Mouse (Mus musculus): ENCODE results near the gene Masp1.

Masp1 gene

DNA sequence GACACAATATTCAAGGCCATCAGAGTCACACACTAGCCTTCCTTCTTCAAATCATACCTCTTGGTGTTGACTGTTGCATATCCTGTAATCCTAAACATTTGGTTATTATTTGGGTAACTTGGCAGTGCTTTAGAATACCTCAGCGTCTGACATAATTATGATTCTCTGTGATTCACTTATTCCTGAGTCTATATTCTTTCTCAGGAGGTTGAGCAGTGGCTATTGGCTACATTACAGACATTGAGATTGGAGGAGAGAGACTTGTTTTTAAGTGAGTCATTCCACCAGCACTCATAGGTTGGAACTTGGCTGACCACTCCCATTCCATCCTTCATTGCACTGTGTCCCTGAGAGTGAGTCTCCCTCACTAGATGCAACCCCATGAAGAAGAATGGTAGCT lies 7.2 kb downstream of the Masp1 start:
- no peak for DNase-seq (ENCODE audit: low read depth, low spot score)

DNA sequence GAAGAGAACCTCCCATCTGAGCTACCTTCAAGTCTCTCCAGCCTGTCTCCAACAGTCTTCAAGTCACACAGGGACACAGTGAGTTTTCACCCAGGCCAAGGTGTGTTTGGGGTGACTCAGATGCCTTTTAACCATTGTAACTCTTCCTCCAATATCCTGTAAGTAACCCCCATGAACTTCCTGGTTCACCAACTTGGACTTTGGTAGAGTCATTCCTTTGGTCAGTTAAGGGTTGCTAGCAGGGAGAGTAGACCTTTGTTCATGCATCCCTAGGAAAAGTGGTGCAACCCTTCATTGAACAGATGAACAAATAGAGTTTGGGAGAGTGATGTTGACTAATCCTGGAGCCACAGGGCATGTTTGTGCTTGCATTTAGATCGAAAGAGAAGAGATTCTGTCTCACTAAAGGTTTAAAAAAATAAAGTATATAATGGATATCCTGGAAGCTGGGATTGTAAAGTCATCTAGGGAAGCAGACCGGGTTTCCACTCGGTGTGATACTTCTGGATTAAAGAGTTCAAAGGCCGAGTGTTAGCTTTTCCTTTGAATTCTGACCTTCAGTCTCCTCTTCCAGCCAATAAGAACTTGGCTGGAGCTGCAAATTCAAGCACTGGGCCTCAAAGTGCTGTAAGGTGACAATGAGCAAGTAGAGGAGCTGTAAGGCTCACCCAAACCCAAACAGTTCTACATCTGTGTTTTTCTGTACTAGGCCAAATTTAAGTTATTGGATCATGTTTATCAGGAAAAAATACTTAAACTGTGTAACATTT lies 9.3 kb downstream of the Masp1 start:
- DNase-seq (ENCODE audit: low read depth, low spot score): no peak

DNA sequence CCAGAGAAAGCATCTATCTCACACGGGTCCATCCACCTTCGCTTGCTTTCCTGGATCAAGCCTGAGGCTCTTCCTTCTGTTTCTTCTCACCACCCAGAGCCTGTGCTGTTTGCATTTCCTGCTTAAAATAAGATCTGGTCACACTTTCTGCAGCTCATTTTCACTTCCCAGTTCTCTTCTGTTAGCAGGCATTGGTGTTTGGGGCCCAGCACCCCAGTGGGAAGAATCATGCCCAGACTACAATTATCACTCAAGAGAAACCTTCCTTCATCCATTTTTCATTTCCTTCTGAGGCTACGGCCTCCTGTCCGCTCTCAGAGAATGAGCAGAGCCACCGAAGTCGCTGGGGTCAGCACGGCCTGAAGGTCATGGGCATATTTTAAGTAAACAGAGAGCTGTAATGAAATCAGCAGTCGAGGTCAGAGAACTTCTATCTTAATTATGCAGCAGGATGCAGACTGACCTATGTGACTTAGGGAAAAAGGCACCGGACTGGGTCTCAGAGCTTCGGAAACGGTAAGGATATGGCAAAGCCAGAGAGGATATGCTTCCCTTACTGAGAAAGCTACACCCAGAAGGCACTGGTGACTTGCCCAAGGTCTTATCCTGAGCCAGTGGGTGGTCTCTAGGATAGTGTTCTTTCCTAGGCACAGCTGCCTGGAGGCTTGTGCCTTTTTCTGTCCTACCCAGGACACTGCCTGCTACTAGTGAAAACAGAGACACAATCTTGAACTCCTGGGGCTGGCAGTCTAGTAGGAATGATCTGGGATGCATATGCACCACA lies 14.5 kb downstream of the Masp1 start:
- no peak for DNase-seq (ENCODE audit: low read depth, low spot score)

DNA sequence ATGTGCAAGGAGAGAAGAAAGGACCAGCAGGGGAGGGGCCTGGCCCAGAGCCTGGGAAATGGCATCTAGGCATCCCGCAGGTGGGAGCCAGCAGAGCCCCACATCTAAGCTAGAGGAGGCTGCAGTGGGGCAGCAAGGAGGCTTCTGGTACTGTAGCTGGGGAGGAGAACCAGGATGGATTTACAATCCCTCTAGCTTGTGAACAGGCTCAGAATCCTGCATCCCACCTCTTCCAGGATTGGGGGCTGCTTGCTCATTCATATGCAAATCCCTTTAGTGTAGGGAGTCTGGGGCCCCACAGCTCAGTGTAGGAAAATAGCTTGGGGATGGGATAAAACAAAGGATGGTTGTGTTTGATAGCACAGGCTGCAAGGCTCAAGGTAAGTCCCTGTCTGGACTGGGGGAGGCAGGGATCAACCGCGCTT lies 16.3 kb downstream of the Masp1 start:
- no peak for DNase-seq (ENCODE audit: low read depth, low spot score)

DNA sequence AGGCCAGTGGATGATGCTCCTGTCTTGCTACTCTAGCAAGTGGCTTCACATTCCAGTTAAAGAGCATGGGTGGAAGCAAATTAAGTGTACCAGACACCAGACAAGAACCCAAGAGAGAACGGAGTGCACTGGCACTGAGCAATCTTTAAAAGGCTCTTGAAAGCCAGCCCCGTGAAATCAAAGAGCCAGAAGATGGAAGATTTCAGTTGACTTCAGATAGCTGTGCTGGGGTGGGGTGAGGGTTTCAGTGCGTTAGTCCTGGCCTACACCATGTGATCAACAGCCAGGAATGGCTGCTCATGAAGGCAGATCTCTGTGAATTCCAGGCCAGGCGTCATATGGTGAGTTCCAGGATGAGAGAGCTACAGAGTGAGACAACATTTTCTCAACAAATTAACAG lies 17.3 kb downstream of the Masp1 start:
- DNase-seq (ENCODE audit: low read depth, low spot score): no peak

DNA sequence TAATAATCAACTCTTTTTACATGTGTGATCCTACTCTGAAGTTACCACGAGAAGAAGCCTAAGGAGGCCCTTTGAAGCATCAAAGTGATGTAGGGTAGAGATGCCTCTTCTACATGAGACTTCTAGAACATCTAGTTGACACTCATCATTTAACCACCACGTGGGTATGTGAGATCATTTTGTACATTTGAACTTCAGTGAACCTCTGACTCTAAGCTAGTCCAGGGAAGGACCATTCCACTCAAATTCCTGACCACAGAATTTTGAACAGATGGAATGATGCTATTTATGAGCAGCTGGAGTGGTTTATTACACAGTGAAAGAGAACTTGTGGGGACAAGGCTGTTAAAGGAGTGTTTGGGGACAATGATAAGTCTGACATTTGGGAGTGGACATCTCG lies 18.1 kb downstream of the Masp1 start:
- DNase-seq (ENCODE audit: low read depth, low spot score): no peak

DNA sequence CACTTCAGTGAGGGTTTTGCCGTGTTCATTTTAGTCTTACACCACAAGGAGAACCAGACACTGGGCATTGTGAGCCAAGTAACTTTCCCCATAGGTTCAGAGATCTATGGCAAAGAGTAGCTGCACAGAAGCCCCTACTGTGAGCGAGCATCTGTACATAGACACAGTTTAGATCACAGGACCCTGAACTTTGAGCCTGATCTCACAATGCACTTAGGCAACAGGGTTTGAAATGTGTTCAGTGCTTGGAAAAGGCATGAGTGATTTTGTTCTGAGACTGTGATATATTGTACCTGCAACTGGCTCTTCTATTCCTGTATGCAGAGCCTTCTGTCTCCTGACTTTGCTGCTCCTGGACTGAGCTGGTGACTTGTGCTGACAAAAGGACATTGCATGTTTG lies 19.3 kb downstream of the Masp1 start:
- DNase-seq (ENCODE audit: low read depth, low spot score): no peak

DNA sequence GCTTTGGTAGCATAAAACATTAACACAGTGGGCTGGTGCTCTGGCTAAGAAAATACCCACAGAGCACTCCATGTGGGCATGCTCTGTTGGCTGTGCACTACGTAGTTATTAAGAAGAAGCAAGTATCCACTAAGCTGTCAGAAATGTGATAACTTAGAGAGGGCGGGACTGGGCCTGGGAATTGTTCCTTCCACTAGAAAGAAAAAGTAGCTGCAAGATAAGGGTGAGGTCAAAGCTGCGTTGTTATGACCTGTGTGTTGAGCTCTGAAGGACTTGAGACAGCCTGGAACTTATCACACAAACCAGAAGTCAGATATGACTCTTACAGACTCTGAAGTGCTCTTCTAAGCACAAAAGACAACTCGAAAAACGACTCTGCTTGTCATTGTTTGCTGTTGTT lies 20.1 kb downstream of the Masp1 start:
- DNase-seq (ENCODE audit: low read depth, low spot score): no peak

DNA sequence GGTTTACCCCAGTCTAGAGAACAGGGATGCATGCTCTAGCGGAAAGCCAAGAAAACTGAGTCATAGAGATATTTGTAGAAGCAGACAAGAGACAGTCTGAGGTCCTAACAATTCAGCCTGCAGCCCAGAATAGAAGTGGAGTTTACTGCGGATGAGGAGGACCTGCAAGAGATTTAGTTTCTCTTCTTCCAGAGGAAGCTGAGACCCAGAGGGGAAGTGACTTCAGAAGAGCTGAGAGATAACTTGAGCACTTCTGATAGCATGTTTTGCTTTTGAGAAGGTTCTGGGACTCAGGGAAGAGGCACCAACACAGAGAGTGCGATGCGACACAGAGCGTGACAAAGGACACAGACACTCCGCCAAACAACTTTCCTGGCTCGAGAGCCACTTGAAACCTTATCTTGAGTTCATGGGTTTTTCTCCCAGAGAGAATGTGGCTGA lies 21.9 kb downstream of the Masp1 start:
- DNase-seq (ENCODE audit: low read depth, low spot score): no peak

DNA sequence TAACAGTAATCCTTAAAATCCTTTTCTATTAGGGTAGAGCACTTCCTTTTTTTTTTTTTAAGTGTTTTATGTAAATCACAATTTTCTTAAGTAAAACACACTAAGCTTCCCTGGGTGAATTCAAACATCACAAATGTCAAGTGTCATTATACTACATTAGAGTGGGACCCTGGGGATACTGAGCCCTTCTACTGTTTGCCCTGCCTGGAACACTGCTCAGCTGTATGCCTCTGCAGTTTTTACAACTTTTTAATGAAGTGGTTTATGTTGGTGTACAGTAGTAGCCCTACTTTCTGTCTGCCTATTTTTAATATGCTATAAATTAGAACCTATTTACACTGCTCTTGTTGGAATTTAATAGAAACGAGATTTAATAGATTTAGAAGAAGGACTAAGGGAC lies 22.7 kb downstream of the Masp1 start:
- no peak for DNase-seq (ENCODE audit: low read depth, low spot score)

DNA sequence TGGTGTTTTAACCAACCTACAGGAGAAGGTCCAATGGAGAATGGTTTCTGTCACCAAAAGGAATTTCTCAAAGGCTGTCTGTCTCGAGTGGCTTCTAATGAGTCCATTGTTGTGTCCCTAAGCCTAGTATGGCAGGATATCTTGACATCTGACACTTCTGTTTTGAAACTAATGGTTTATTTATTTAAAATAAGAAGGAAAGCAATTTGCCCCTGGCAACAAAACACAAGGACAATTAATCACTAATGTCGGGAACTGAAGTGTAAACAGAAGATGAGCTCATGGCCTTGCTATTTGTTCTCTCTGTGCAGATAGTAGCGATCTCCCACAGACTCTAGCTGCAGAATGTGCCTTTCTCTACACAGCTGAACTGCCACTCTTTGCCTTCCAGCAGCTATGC lies 23.2 kb downstream of the Masp1 start:
- DNase-seq (ENCODE audit: low read depth, low spot score): no peak

DNA sequence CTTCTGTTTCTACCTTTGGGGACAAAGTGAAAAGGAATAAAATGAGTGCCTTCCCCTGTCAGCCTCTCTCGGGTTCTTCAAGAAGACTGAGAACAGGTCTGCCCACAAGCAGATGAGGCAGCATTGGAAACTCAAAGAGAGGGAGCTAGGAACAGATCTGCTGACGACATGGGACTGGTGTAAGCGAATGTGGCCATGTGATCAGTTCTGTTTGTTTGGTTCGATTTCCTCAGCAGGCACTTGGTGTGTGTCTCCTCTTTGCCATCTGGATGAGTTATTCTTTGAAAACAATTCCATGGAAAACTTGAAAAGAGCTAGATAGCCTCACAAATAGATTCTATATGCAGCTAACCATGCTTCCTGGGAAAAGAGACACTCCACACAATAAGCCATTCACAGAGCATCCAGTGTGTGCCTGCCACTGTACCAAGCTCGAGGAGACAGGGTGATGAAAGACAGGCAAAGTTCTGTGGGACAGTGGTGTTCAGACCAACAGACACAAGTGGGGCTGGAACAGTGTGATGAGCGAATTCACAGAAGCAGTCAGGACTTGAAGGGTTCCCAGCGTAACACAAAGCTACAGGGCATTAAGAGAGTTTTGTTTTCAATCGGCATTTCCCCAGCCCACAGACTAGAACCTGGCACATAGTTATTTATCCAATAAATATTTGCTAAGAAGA lies 24.2 kb downstream of the Masp1 start:
- DNase-seq (ENCODE audit: low read depth, low spot score): no peak

DNA sequence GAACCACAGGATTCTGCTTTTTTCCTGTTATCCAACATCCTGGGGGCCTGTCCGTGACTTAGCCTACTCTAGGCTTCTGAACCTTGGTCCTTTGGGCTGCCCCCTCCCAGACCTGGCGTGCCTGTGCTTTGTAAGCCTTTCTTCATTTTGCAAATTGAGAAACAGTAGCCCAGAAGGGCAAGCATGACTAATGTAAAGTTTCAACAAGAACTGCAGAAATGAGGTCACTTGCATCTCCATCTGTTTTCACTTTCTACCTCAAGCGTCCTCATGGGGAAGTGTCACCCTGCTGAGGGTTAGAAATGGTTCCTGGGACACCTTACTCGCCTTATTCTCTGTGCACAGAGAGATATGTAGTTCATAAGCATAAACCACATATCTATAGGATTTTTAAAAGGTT lies 27.8 kb downstream of the Masp1 start:
- DNase-seq (ENCODE audit: low read depth, low spot score): no peak

DNA sequence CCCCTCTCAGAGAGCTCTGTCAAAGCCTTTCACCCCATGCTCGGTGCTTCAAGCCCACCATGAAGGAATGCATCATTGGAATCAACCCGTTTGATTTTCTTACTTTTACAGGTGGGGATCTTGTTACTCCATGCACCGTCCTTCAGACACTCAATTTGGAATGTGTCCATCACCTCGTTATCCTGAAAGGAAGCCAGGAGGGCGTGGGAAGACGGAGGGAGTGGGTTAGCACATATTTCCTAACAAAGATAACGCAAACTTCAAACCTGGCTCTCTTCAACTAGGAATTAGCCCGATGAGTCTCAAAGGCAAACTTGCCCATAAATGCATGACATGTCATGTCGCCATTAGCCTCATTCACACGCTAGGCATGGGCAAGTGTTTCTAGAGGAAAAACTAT lies 37.3 kb downstream of the Masp1 start:
- no peak for DNase-seq (ENCODE audit: low read depth, low spot score)

DNA sequence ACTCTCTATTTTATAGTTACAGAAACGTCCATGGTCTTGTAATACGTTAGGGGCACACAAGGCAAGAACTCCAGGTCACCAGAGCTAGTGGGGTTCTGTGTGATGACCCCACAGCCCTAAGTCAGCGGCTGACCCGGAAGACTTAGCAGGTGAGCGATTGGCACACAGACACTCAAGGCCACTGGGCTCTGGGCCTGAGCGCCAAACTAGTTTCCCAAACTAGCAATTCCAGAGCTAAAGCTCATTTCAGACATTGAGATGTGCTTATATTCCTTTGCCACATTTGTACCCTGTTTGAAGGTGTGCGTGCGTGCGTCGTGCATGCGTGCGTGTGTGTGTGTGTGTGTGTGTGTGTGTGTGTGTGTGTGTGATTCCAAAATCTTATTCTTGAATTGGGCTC lies 37.8 kb downstream of the Masp1 start:
- no peak for DNase-seq (ENCODE audit: low read depth, low spot score)

DNA sequence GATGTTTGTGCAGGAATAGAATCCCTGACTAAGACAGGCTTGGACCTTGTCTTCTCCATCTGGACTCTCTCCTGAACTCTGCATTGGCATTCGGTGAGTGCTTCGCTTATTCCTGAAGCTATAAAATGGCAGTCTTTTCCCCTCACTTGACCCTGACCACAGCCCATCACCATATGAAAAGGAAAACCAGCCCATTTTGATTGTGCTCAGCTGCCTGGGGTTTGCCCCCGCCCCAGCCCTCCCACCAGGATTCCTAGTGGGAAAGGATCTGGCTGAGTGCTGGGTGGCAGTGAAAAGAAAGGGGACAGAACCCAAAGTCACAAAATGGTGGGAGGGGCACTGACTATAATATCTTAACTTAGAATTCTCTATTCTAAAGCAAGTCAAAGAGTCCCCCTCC lies 38.4 kb downstream of the Masp1 start:
- DNase-seq (ENCODE audit: low read depth, low spot score): no peak

DNA sequence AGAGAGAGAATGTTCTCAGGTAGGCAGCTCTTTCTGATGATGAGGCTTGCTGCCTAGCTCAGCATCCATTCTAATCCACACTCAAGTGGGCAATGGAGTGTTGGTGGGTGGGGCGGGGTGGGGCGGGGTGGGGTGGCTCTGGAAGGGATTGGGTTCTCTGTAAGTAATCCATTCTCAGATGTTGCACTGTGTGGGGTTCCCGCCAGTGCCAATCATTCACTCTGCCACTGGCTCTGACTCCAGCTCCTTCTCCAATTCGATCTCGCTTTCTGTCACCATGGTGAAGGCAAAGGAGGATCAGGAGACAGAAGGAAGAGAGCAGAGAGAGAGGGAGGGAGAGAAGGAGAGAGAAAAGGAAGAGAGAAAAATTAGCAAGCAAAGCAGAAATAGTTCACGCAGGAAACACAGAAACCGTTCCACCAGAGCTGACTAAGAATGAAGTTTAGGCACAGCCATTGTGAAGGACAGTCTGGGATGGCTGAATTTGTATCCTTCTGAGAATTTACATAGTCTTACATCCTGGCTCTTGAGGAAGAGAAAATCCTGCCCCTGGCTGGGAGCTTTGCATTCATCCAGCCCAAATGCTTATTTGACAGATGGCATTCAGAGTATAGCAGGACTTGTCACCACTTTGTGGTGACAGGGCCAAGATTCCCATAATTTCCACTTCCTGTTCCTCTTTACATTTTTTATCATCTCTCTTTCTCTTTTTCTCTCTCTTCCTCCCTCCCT lies 40.6 kb downstream of the Masp1 start:
- no peak for DNase-seq (ENCODE audit: low read depth, low spot score)

DNA sequence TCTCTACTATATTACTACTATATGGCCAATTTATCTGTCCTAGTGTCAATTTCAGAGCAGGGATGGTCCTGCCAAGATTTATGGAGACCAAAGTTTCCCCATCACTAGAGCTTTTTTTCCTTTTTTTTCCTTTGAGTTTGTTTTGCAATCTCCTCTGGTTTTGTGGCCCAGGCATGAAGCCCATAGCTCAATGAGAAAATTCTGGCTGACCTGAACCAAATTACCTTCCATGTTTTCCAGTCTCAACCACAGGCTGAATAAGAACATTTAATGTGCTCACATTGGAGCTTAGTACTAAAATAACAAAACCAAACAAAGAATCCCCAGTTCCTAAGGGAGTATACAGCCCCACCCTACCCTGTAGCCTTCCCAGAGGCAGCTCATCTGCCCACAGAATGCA lies 44.0 kb downstream of the Masp1 start:
- DNase-seq (ENCODE audit: low read depth, low spot score): no peak

DNA sequence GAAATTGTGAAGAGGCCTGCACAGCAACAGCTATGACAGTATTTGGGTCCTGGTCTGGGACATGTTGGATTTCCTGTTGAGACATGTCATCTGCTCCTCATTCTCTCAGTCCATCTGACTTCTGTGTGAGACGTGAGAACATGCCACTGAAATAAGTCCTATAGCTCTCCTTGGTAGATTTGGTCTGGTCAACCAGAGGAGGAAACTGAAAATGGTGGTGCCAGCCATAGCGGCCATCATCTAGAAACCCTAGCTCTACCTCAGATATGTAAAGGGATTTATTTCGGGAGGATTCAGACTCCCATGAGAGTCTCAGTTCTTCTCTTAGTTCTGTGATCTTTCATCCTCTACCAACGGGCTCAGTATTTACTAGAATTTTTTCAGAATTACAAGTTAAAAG lies 45.0 kb downstream of the Masp1 start:
- no peak for DNase-seq (ENCODE audit: low read depth, low spot score)

DNA sequence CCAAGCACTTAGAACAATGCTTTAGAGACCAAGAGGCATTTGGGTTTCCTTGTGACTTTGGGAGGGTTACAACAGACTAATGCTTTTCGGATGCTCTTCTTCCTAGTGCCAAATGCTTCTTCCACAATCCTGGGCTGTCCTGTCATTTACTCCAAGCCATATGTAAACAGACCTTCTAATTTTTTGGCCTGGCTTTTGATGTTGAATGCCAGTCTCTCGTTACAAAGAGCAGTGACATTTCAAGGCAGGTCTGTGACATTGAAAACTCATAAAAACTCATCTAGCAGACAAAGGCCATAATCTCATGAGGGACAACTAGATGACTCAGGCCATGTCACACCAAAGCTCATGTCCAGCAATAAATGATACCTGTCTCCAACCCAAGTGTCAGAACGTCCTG lies 48.6 kb downstream of the Masp1 start:
- DNase-seq (ENCODE audit: low read depth, low spot score): no peak

DNA sequence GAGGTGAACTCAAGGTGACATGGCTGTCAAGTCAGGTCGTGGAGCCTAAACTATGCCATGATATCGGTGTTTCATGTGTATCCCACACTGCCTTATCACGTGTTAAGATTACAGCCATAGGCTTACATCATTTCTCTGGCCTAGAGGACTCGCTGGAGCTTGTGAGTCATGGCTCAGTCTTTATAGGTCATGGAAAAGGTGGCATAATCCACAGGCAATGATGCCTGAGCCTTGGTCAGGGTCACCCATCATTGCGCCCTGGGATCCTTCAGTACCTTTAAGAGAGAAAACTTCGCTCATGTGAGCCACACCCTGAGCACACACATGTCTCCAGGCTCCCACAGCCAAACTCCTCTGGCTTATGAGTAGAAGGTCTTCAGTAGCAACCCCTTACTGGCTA lies 49.1 kb downstream of the Masp1 start:
- no peak for DNase-seq (ENCODE audit: low read depth, low spot score)

Data from c-Kit-negative CD71-positive TER-119-positive erythroid progenitor cells, embryonic 14.5 days (primary cell).